17 mouse cellular contexts compared by ENCODE assay signal in genomic region chr4:124305871-124306555, GRCm38 (mm10).
DNase-seq lines count a peak whose midpoint lies in the region; ATAC-seq lines count a peak whose summit lies in the region.
"Had no signal": no experiment of that assay in that cellular context is flagged by ENCODE, and none has a peak within 500 bp of the region (broad histone marks: within the 10 kb centered on the region; RNA-seq: fewer than 3 reads in every experiment).

No protein-coding gene starts in this region.

- H3K27me3 ChIP-seq in hindbrain, embryonic 12.5 days = peaks cover 5% of the 10 kb centered on the region; the same call in 1 of the 2 replicates
- no peaks in the 10 kb centered on the region for H3K27me3 ChIP-seq in hindbrain, embryonic 16.5 days (replicated peaks; ENCODE audit: control insufficient read depth, insufficient read depth, low read length)
- H3K27me3 ChIP-seq: embryonic facial prominence, embryonic 15.5 days; lung, embryonic 15.5 days; stomach, embryonic 15.5 days had no signal

- peak overlapping the region; percentile 9; the same call in 1 of the 2 replicates for H3K27ac ChIP-seq in hindbrain, embryonic 12.5 days
- no peak overlapping the region for H3K27ac ChIP-seq in hindbrain, embryonic 16.5 days (ENCODE audit: low read depth, low read length)
- H3K27ac ChIP-seq: embryonic facial prominence, embryonic 15.5 days; forebrain, embryonic 12.5 days; liver, embryonic 12.5 days; lung, embryonic 15.5 days; stomach, embryonic 15.5 days had no signal

- H3K36me3 ChIP-seq in hindbrain, embryonic 12.5 days = no peaks in the 10 kb centered on the region
- H3K36me3 ChIP-seq in hindbrain, embryonic 16.5 days (ENCODE audit: control insufficient read depth, insufficient read depth, low read length) = no peaks in the 10 kb centered on the region
- H3K36me3 ChIP-seq: embryonic facial prominence, embryonic 15.5 days; forebrain, embryonic 12.5 days; liver, embryonic 12.5 days; lung, embryonic 15.5 days; stomach, embryonic 15.5 days had no signal

- 50% methylated on average over 10 of the region's 10 CpGs for WGBS in hindbrain, embryonic 12.5 days
- WGBS in hindbrain, embryonic 16.5 days = 46% methylated on average over 10 of the region's 10 CpGs

- peaks cover 26% of the 10 kb centered on the region for H3K4me1 ChIP-seq in hindbrain, embryonic 12.5 days
- peaks cover 5% of the 10 kb centered on the region for H3K4me1 ChIP-seq in hindbrain, embryonic 16.5 days (ENCODE audit: control insufficient read depth, insufficient read depth, low read depth, low read length)
- H3K4me1 ChIP-seq: liver, embryonic 12.5 days; lung, embryonic 15.5 days had no signal

- no peak for ATAC-seq in hindbrain, embryonic 12.5 days (ENCODE audit: low FRiP score)
- no peak for ATAC-seq in hindbrain, embryonic 16.5 days
- no peak for ATAC-seq in megakaryocyte, adult 5-6 weeks (ENCODE audit: poor library complexity, severe bottlenecking)
- ATAC-seq: liver, embryonic 12.5 days had no signal

- H3K4me3 ChIP-seq in hindbrain, embryonic 12.5 days = no peak overlapping the region
- H3K4me3 ChIP-seq in hindbrain, embryonic 16.5 days (ENCODE audit: low read length) = no peak overlapping the region
- H3K4me3 ChIP-seq: embryonic facial prominence, embryonic 15.5 days; forebrain, embryonic 12.5 days; liver, embryonic 12.5 days; lung, embryonic 15.5 days; stomach, embryonic 15.5 days had no signal

- no peak overlapping the region for H3K4me2 ChIP-seq in hindbrain, embryonic 12.5 days (replicated peaks)
- H3K4me2 ChIP-seq in hindbrain, embryonic 16.5 days (ENCODE audit: low read length) = no peak overlapping the region
- H3K4me2 ChIP-seq: embryonic facial prominence, embryonic 15.5 days; forebrain, embryonic 12.5 days; liver, embryonic 12.5 days; lung, embryonic 15.5 days; stomach, embryonic 15.5 days had no signal

- H3K9ac ChIP-seq in hindbrain, embryonic 12.5 days = no peak overlapping the region
- no peak overlapping the region for H3K9ac ChIP-seq in hindbrain, embryonic 16.5 days (ENCODE audit: low read depth, low read length)
- H3K9ac ChIP-seq: embryonic facial prominence, embryonic 15.5 days; forebrain, embryonic 12.5 days; liver, embryonic 12.5 days; lung, embryonic 15.5 days; stomach, embryonic 15.5 days had no signal

- no peaks in the 10 kb centered on the region for H3K9me3 ChIP-seq in hindbrain, embryonic 12.5 days (replicated peaks)
- no peaks in the 10 kb centered on the region for H3K9me3 ChIP-seq in hindbrain, embryonic 16.5 days (ENCODE audit: control insufficient read depth, low read length)
- H3K9me3 ChIP-seq: embryonic facial prominence, embryonic 15.5 days; forebrain, embryonic 12.5 days; liver, embryonic 12.5 days; lung, embryonic 15.5 days; stomach, embryonic 15.5 days had no signal

- intact Hi-C loops in left cerebral cortex, postnatal 25 days (cut with DNase I) = no loop called here

- peak; percentile 13 for DNase-seq in right cerebral cortex, postnatal 25 days
- DNase-seq in right cerebral cortex, postnatal 10 days (ENCODE audit: low spot score in 2 of 2) = no peak
- peak; percentile 17 to 50 for DNase-seq in left cerebral cortex, postnatal 25 days (ENCODE audit: low spot score in 2 of 2)
- DNase-seq in cerebellum, postnatal 14 days = no peak
- DNase-seq: adrenal gland, postnatal 25 days; cerebellum, adult 9-11 months; gastrocnemius, postnatal 10 days; kidney, adult 8-10 months; kidney, postnatal 25 days had no signal

Comparison
In these comparisons a context has a peak if more than half of its experiments do, and no peak if none do; other contexts are left out.
1. DNase-seq: peak in right cerebral cortex, postnatal 25 days (single experiment) and left cerebral cortex, postnatal 25 days (2 of 2); none in right cerebral cortex, postnatal 10 days (0 of 2) and cerebellum, postnatal 14 days (0 of 2).